Mouse (Mus musculus) layer of hippocampus, adult 2 months (tissue): ENCODE measurements around the gene Atxn7l1. TPM values are rescaled to one million over a fixed set of nuclear protein-coding genes. Genes with fewer than 3 reads are reported as not detected.
A peak's percentile ranks its signal among the peaks of the same experiment; 100 is the strongest.

Source experiments
- DNase-seq, 2 experiments: peaks; one replicate each; pipeline ENCODE4 v3.0.0; 2022; ENCODE audit warnings: low spot score in 2 of 2
- H3K27ac ChIP-seq: fragments of 200-600 bp; 2 replicates; pipeline ENCODE4 v1.8.1; 2022
- H3K4me3 ChIP-seq: fragments of 200-600 bp; 2 replicates; pipeline ENCODE4 v1.8.1; 2022; ENCODE audit warnings: mild to moderate bottlenecking
- CTCF ChIP-seq: fragments of 200-600 bp; conservative IDR thresholded peaks from 2 replicates; pipeline ENCODE4 v1.8.1; 2022; ENCODE audit warnings: antibody characterized with exemption, mild to moderate bottlenecking, moderate library complexity
- total RNA-seq, 2 experiments: library from RNA; stranded (reverse); gene quantifications; 2 replicates each; pipeline ENCODE4 v1.2.3; 2021

Gene Atxn7l1
- total RNA-seq, 2 experiments from 2014 or later = 62.0 to 62.9 TPM

- TF ChIP-seq CTCF = no peak
- DNase-seq = no peak
- Histone ChIP-seq H3K4me3 (no peak overlapping the region), H3K27ac (no peak overlapping the region)
Measured at GRCm38 (mm10) chr12:33284344-33284936, 136.9 kb downstream of the Atxn7l1 start.

- TF ChIP-seq CTCF = no peak
- no peak for DNase-seq
- H3K4me3 ChIP-seq = no peak overlapping the region
- no peak overlapping the region for H3K27ac ChIP-seq
Measured at GRCm38 (mm10) chr12:33285354-33285753, 137.9 kb downstream of the Atxn7l1 start.

- TF ChIP-seq CTCF = no peak
- no peak for DNase-seq
- Histone ChIP-seq H3K27ac (no peak overlapping the region), H3K4me3 (no peak overlapping the region)
Measured at GRCm38 (mm10) chr12:33285933-33286649, 138.6 kb downstream of the Atxn7l1 start.

- no peak for DNase-seq
- H3K4me3 ChIP-seq = no peak overlapping the region
- H3K27ac ChIP-seq = no peak overlapping the region
- no peak for TF ChIP-seq CTCF
Measured at GRCm38 (mm10) chr12:33287686-33288085, 140.2 kb downstream of the Atxn7l1 start.

GRCm38 (mm10) chr12:33288746-33289145, 141.3 kb downstream of the Atxn7l1 start:
- TF ChIP-seq CTCF = no peak
- Histone ChIP-seq H3K4me3 (no peak overlapping the region), H3K27ac (no peak overlapping the region; the same call in 1 of the 2 replicates)
- DNase-seq = no peak

- DNase-seq = peak; percentile 34 to 57
Measured at GRCm38 (mm10) chr12:33302070-33302469, 154.6 kb downstream of the Atxn7l1 start.

GRCm38 (mm10) chr12:33302523-33303383, 155.3 kb downstream of the Atxn7l1 start:
- Histone ChIP-seq H3K27ac (peak overlapping the region; percentile 73), H3K4me3 (peak overlapping the region; percentile 61)
- DNase-seq = peak in 1 of 2 experiments; percentile 30
- TF ChIP-seq CTCF = no peak

More at GRCm38 (mm10) chr12:33302070-33302469, 154.6 kb downstream of the Atxn7l1 start:
- TF ChIP-seq CTCF = no peak
- peak overlapping the region; percentile 53 for H3K4me3 ChIP-seq
- peak overlapping the region; percentile 57 for H3K27ac ChIP-seq

GRCm38 (mm10) chr12:33303384-33303770, 155.9 kb downstream of the Atxn7l1 start:
- DNase-seq = no peak
- H3K4me3 ChIP-seq = peak overlapping the region; percentile 61

GRCm38 (mm10) chr12:33305106-33305505, 157.6 kb downstream of the Atxn7l1 start:
- no peak overlapping the region for H3K4me3 ChIP-seq
- no peak for TF ChIP-seq CTCF
- H3K27ac ChIP-seq = no peak overlapping the region
- DNase-seq = no peak

More at GRCm38 (mm10) chr12:33303384-33303770, 155.9 kb downstream of the Atxn7l1 start:
- no peak for TF ChIP-seq CTCF
- peak overlapping the region; percentile 73 for H3K27ac ChIP-seq

- H3K4me3 ChIP-seq = no peak overlapping the region
- no peak for TF ChIP-seq CTCF
- H3K27ac ChIP-seq = no peak overlapping the region
- DNase-seq = no peak
Measured at GRCm38 (mm10) chr12:33306476-33306875, 159.0 kb downstream of the Atxn7l1 start.

GRCm38 (mm10) chr12:33308668-33309067, 161.2 kb downstream of the Atxn7l1 start:
- DNase-seq = no peak
- no peak overlapping the region for H3K27ac ChIP-seq
- no peak for TF ChIP-seq CTCF
- H3K4me3 ChIP-seq = no peak overlapping the region

GRCm38 (mm10) chr12:33313828-33314671, 166.6 kb downstream of the Atxn7l1 start:
- Histone ChIP-seq H3K4me3 (peak overlapping the region; percentile 15; the same call in 1 of the 2 replicates), H3K27ac (peak overlapping the region; percentile 58)
- no peak for TF ChIP-seq CTCF
- DNase-seq = peak; percentile 54 to 58
